29 mouse cellular contexts compared by ENCODE assay signal in genomic region chr6:140383580-140384400, GRCm38 (mm10). TPM values are rescaled to one million over a fixed set of nuclear protein-coding genes. Genes with fewer than 3 reads are reported as not detected.
DNase-seq lines count a peak whose midpoint lies in the region; ATAC-seq and TF ChIP-seq lines count a peak whose summit lies in the region.
"Had no signal": no experiment of that assay in that cellular context is flagged by ENCODE, and none has a peak within 500 bp of the region (broad histone marks: within the 10 kb centered on the region; RNA-seq: fewer than 3 reads in every experiment).

No protein-coding gene starts in this region.

- 67% methylated on average over 10 of the region's 10 CpGs for whole genome bisulfite sequencing in liver, adult 2 months
- 80% methylated on average over 10 of the region's 10 CpGs for whole genome bisulfite sequencing in liver, postnatal 0 days (ENCODE audit: insufficient replicate concordance)

- H3K27ac ChIP-seq in liver, adult 2 months (replicated peaks; ENCODE audit: insufficient read depth, low read depth, low read length) = no peak overlapping the region
- no peak overlapping the region for H3K27ac ChIP-seq in liver, postnatal 0 days (ENCODE audit: low read depth)
- H3K27ac ChIP-seq: embryonic facial prominence, embryonic 12.5 days; forebrain, embryonic 10.5 days; hindbrain, embryonic 13.5 days; left cerebral cortex, adult 2 months; liver, embryonic 13.5 days; macrophage; midbrain, embryonic 13.5 days; neural tube, embryonic 13.5 days; stomach, postnatal 0 days had no signal

- no peak for TF ChIP-seq POLR2A in liver, adult 2 months (IDR thresholded peaks at IDR 0.05; ENCODE audit: extremely low read depth, insufficient read depth, low read length)

- no peak for ATAC-seq in liver, postnatal 0 days
- ATAC-seq: forebrain, embryonic 16.5 days; intestine, embryonic 16.5 days; midbrain, embryonic 13.5 days had no signal

- no peaks in the 10 kb centered on the region for H3K9me3 ChIP-seq in liver, postnatal 0 days (ENCODE audit: low read length)
- H3K9me3 ChIP-seq: embryonic facial prominence, embryonic 12.5 days; forebrain, embryonic 10.5 days; hindbrain, embryonic 13.5 days; liver, embryonic 13.5 days; midbrain, embryonic 13.5 days; neural tube, embryonic 13.5 days had no signal

- peak; percentile 42 to 52 for DNase-seq in cerebellum, postnatal 14 days
- no peak for DNase-seq in cerebellum, adult 9-11 months
- peak; percentile 54 for DNase-seq in liver, adult 2 months (ENCODE audit: extremely low read depth, low read depth, low spot score)
- DNase-seq in liver, postnatal 0 days = no peak
- peak; percentile 22 for DNase-seq in kidney, postnatal 10 days
- no peak for DNase-seq in left cerebral cortex, postnatal 10 days (ENCODE audit: extremely low spot score in 1 of 2, low spot score in 2 of 2)
- DNase-seq in testis, postnatal 14 days (ENCODE audit: low spot score) = no peak
- DNase-seq: adrenal gland, postnatal 25 days; cerebellum, adult 11-12 months; cerebellum, postnatal 25 days; heart, postnatal 4 days; liver, embryonic 13.5 days; lung, adult 2 months; lung, postnatal 10 days; right cerebral cortex, postnatal 4 days; thymus, adult 2 months; thymus, postnatal 36 days had no signal

- no peak overlapping the region for H3K9ac ChIP-seq in liver, adult 2 months (ENCODE audit: low read depth, low read length)
- no peak overlapping the region for H3K9ac ChIP-seq in liver, postnatal 0 days (replicated peaks)
- H3K9ac ChIP-seq: embryonic facial prominence, embryonic 12.5 days; hindbrain, embryonic 13.5 days; liver, embryonic 13.5 days; midbrain, embryonic 13.5 days; neural tube, embryonic 13.5 days had no signal

- no peaks in the 10 kb centered on the region for H3K36me3 ChIP-seq in liver, adult 2 months (ENCODE audit: control insufficient read depth, insufficient read depth, low read length)
- H3K36me3 ChIP-seq in liver, postnatal 0 days (replicated peaks; ENCODE audit: insufficient read depth, low read length) = no peaks in the 10 kb centered on the region
- H3K36me3 ChIP-seq: embryonic facial prominence, embryonic 12.5 days; forebrain, embryonic 10.5 days; G1E; hindbrain, embryonic 13.5 days; liver, embryonic 13.5 days; midbrain, embryonic 13.5 days; neural tube, embryonic 13.5 days had no signal

- H3K27me3 ChIP-seq in liver, adult 2 months (ENCODE audit: control insufficient read depth, insufficient read depth, low read length) = no peaks in the 10 kb centered on the region
- H3K27me3 ChIP-seq in liver, postnatal 0 days (ENCODE audit: insufficient read depth, low read length) = no peaks in the 10 kb centered on the region
- H3K27me3 ChIP-seq: embryonic facial prominence, embryonic 12.5 days; hindbrain, embryonic 13.5 days; liver, embryonic 13.5 days; midbrain, embryonic 13.5 days; neural tube, embryonic 13.5 days had no signal

- no peak overlapping the region for H3K4me2 ChIP-seq in liver, postnatal 0 days (ENCODE audit: low read depth, low read length)
- H3K4me2 ChIP-seq: embryonic facial prominence, embryonic 12.5 days; heart, embryonic 11.5 days; hindbrain, embryonic 13.5 days; liver, embryonic 13.5 days; midbrain, embryonic 13.5 days; neural tube, embryonic 13.5 days had no signal

- H3K79me2 ChIP-seq in liver, adult 2 months (ENCODE audit: control insufficient read depth, insufficient read depth, low read length) = no peaks in the 10 kb centered on the region

- intact Hi-C loops in left cerebral cortex, postnatal 10 days (cut with DNase I) = no loop called here

- H3K4me1 ChIP-seq in liver, adult 2 months (ENCODE audit: control insufficient read depth, insufficient read depth, low read length) = peaks cover 4% of the 10 kb centered on the region
- no peaks in the 10 kb centered on the region for H3K4me1 ChIP-seq in liver, postnatal 0 days (ENCODE audit: insufficient read depth)
- H3K4me1 ChIP-seq: embryonic facial prominence, embryonic 12.5 days; forebrain, embryonic 10.5 days; liver, embryonic 13.5 days; midbrain, embryonic 13.5 days had no signal

- H3K4me3 ChIP-seq in liver, adult 2 months (ENCODE audit: insufficient read depth, low read depth, low read length) = no peak overlapping the region
- H3K4me3 ChIP-seq in liver, postnatal 0 days (ENCODE audit: low read depth, low read length) = no peak overlapping the region
- H3K4me3 ChIP-seq: embryonic facial prominence, embryonic 12.5 days; forebrain, embryonic 10.5 days; hindbrain, embryonic 13.5 days; left cerebral cortex, adult 2 months; liver, embryonic 13.5 days; midbrain, embryonic 13.5 days; neural tube, embryonic 13.5 days had no signal

- no peak for TF ChIP-seq EP300 in liver, postnatal 0 days (IDR thresholded peaks at IDR 0.05; ENCODE audit: low read depth)

- TF ChIP-seq CTCF in liver, adult 2 months (IDR thresholded peaks at IDR 0.05; ENCODE audit: low read depth, low read length) = no peak
- TF ChIP-seq CTCF in liver, postnatal 0 days (IDR thresholded peaks at IDR 0.05; ENCODE audit: low read depth) = no peak

RNA-seq across cellular contexts. Expression of gene Plekha5, which starts 40.1 kb away (rescaled TPM):
- 17.1 and 18.0 TPM in 2 replicates for total RNA-seq in liver, adult 2 months (2014; rRNA removed)
- polyA plus RNA-seq in liver, adult 2 months (2012; rRNA removed) = 10.3 and 13.0 TPM in 2 replicates
- polyA plus RNA-seq in liver, postnatal 0 days (2015; fragmentation: Nextera tagmentation; extraction: Ambion mirVana) = 4.2 and 5.2 TPM in 2 replicates
- total RNA-seq in left cerebral cortex, postnatal 10 days (2021) = 10 to 100 TPM; 76.4 to 79.1 TPM
- polyA plus RNA-seq: G1E had no signal

Comparison
In these comparisons a context has a peak if more than half of its experiments do, and no peak if none do; other contexts are left out.
1. DNase-seq: peak in cerebellum, postnatal 14 days (2 of 2), liver, adult 2 months (single experiment) and kidney, postnatal 10 days (single experiment); none in cerebellum, adult 9-11 months (single experiment), liver, postnatal 0 days (single experiment), left cerebral cortex, postnatal 10 days (0 of 2) and testis, postnatal 14 days (single experiment).